Mouse (Mus musculus) T-helper 17 cell (primary cell): ENCODE measurements around the gene Ostm1.

Experiments used
- in situ Hi-C, 2 experiments: fragments of 300-600 bp; cut with MboI, MseI; formaldehyde crosslinking; loops; 1 replicate in 1 of 2; 2 replicates in 1 of 2; pipeline ENCODE4 v1.15.1; 2025; ENCODE audit warnings: high pct_unique_total_duplicates in 2 of 2

The Ostm1 gene

DNA sequence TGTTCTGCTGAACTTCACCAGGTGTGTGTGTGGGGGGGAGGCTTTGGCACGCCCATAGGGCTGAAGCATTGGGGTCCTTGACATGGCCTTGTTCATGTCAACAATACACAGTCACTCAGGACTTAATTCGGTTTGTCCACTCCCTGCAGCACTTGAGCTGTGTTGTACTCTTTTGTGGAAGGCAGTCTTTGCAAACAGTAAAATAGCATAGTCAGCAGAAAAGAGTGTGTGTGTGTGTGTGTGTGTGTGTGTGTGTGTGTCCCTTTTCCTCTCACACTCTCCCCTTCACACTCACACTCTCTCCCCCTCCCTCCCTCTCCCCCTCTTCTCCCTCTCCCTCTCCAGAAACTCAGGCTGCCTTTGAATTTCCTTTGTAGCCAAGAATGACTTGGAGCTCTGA lies 34.7 kb downstream of the Ostm1 start:
- in situ Hi-C loops: loop anchor here in 1 of 2 experiments (10.0 kb wide), 1 partner anchor 313 kb away; no protein-coding TSS in a partner anchor

- in situ Hi-C loops: no loop called here
Measured at GRCm38 (mm10) chr10:42625907-42626306, 42.3 kb downstream of the Ostm1 start.

DNA sequence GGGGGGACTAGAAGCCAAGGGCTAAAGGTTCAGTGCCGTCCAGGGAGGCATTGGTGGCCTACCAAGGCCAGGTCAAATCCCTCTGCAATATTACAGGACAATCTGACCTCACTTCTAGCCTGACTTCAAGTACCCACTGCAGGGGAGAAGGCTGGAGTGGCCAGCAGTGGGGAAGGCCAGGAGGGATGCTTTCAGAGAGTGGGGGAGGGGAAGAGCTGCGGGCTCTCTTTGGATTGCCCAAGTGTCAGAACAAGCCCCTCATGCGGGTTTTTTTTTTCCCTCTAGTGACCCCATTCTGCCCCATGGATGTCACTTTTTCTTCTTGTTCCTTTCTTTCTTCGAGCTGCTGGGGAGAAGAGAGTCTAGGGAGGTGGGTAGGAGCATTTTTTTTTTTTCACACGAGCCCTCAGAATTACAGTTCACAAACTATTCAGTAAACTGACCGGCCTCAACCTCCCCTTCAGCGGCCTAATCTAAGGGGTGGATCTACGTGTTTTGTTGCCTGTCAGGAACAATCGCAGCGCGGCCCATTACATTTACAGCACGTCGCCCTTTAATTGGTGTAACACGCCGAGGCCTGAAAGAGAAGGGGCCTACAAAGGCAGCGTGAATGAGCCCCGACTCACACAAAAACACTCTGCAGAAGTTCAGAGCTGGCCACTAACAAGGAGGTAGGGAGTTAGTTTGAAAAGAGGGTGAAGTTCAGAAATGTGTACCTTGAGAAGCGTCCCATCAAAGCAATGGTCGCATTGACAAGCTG lies 47.2 kb downstream of the Ostm1 start:
- in situ Hi-C loops: loop anchor here in 1 of 2 experiments (5.0 kb wide), 1 partner anchor 58 kb away; no protein-coding TSS in a partner anchor

DNA sequence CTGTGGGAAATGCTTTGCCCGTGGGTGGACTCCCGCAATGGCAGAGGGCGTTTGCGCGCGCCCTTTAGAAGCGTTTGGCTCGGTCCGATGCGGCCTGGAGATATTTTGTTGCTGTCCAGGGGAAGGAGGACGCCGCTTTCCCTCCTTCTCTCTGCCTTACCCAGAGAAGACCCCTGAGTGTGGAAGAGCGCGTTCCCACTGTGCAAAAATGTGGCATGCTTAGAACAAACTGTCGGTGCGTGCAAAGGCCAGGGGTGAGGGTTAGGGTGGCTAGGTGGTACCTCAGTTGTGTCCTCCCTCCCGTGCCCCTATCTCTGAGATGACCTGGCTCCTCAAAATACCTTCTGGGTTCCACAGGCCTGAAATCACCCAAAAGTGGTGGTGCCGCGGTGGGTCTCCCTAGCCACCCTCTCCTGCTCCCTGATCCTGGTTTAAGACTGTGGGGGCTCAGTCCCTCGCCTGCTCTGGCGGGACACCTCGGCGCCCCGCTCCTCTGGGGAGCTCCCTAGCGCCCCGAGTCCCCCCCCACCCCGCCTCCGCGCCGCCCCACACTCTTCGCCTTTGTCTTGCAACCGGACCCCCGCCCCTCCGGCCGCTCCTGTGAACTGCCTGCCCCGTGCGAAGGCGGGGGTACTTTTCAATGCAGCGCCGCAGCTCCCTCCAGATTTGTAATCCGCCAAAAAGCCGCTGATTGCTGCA lies 48.3 kb downstream of the Ostm1 start:
- in situ Hi-C loops: loop anchor here in 1 of 2 experiments (5.0 kb wide), 1 partner anchor 60 kb away; no protein-coding TSS in a partner anchor

GRCm38 (mm10) chr10:42632453-42633360 lies 49.1 kb downstream of the Ostm1 start:
- in situ Hi-C loops: loop anchor here in 1 of 2 experiments (5.0 kb wide), 1 partner anchor 60 kb away; no protein-coding TSS in a partner anchor

GRCm38 (mm10) chr10:42633361-42634121 lies 49.9 kb downstream of the Ostm1 start:
- in situ Hi-C loops: loop anchor here in 1 of 2 experiments (5.0 kb wide), 1 partner anchor 61 kb away; no protein-coding TSS in a partner anchor

DNA sequence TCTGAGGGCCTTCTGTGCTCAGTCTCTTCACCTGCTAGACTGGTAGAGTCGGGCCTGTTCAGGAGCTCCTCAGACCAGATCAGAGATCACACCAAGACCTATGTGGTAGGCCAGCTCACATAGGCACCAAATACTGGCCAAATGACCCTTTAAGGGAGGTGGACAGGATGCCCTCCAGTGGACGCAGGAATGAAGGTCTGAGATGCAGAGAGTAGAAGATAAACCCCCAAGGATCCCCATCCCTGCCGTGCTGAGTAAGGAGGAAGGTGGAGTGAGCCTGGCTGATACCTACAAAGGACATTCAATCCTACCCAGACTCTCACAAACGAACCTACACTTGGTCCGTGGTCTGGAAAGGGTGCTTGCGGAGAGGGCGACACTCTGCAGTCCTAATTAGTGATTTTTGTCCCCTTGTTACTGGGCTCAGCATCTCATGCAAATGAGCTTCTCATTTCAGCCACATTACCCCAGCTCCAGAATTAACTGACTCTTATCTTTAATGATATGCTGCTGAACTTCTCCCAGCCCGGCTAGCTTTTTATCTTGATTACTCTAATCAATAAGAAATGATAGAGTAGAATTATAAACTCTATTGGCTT lies 50.6 kb downstream of the Ostm1 start:
- in situ Hi-C loops: loop anchor here in 1 of 2 experiments (5.0 kb wide), 1 partner anchor 62 kb away; no protein-coding TSS in a partner anchor

DNA sequence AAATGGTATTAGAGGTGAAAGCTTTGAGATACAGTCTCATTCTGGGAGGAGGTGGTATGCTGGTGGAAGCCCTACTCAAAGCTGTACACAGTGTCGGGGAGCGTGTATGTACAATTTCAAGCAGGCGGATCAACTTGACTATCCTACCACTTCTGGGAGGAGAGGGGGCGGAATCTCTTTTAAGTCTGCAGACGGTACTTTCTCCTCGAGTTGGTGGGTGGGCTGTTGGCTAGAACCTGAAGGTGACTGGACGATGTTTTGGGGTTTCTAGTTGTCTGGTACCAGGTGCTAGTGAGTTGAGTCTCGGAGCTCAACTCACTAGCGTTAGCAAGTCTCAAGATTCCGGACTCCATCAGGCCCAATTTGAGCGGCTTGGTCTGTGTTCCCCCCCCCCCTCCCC lies 51.4 kb downstream of the Ostm1 start:
- in situ Hi-C loops: no loop called here

- in situ Hi-C loops: no loop called here
Measured at GRCm38 (mm10) chr10:42635566-42636359, 52.1 kb downstream of the Ostm1 start.

DNA sequence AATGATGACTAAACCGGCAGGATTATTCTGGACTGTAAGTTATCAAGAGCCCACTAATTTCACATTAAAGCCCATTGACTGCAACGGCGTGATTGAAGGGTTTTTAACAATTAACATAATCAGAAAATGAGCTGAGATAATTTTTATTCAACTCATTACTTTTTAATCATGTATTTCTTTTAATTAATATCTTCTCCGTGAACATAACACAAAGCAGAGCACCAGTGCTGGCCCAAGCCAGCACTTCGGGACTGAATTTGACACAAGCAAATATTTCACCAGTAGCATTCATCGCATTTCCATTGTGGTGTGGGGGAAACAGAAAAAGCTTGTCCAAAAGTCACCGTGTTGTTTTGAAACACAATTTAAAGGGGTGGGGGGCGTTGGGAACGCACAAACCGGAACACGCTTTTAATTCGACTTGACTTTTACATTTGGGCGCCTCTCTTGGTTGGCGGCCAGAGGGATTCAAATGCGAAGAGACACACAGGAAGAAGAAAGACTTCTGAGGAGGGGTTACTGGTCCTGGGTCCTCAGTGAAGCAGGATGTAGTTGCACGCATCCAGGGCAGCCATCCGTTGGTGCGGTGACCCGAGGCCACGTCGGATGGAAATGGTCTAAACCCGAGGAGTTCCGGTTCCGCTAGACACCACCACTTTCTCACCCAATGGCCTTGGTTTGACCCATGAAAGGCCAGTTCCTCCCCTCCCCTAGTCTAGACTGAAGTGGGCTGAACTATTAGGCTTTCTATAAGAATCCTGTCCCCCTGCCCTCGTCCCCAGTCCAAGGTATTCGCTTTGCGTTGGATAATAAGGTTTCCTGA lies 52.9 kb downstream of the Ostm1 start:
- in situ Hi-C loops: no loop called here

DNA sequence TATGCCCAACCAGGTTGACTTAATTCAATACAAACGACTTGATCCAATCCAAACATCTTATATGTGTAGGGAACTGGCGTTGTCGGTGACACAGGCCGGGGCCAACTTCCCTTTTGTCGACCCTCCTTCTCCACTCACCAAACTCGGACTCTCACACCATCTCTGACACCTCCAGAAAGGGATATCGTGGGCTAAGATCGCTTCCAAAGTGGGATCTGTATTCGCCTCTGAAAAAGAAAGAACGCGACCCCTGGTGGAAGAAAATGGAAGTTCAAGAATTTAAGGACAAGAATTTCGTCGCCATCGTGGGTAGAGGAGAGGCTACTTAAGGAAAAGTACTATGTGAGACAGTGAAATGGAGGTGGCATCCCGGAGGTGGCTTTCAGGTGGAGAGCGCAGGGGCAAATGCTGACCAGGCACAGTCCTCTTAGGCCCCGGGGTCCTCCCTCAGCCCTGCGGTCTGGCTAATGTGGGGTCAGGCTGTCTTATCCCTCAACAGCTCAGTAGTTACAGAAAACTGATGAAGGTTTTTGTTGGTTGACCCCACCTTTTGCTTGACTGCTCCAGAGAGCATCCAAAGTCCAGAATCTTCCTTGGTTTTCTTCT lies 53.7 kb downstream of the Ostm1 start:
- in situ Hi-C loops: no loop called here

- in situ Hi-C loops: no loop called here
Measured at GRCm38 (mm10) chr10:42639856-42640255, 56.2 kb downstream of the Ostm1 start.

- in situ Hi-C loops: no loop called here
Measured at GRCm38 (mm10) chr10:42643638-42644037, 60.0 kb downstream of the Ostm1 start.

DNA sequence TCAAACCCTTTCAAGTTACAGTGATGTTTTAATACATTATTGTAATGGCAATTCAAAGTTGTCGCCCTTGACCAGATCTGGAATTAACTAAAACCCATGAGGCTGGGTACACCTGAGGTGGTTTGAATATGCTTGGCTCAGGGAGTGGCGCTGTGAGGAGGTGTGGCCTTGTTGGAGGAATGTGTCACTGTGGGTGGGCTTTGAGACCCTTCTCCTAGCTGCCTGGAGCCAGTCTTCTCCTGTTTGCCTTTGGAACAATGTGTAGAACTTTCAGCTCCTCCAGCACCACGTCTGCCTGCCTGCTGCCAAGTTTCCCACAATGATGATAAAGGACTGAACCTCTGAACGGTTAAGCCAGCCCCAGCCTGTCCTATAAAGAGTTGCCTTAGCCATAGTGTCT lies 62.7 kb downstream of the Ostm1 start:
- in situ Hi-C loops: no loop called here

GRCm38 (mm10) chr10:42661916-42662315 lies 78.3 kb downstream of the Ostm1 start:
- in situ Hi-C loops: no loop called here

GRCm38 (mm10) chr10:42669970-42670369 lies 86.3 kb downstream of the Ostm1 start:
- in situ Hi-C loops: loop anchor here in 1 of 2 experiments (10.0 kb wide), 1 partner anchor 1185 kb away; no protein-coding TSS in a partner anchor

DNA sequence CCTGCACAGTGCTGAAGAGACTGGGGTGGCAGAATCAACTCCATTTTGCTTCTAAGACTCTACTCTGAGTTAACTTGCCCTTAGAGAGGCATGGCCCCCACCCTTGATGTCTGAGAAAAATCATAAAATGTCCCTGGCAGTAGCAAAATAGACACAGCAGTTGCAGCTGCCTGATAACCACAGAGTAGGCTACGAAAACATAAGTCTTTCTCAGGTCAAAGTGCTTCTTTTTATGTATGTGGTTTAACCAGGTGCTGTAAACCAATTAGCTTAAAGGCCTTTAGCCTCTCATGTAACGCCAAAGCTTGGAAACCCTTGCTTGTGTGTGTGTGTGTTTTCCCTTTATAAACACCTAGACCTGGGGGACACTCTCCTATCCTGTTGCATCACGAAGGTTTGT lies 89.2 kb downstream of the Ostm1 start:
- in situ Hi-C loops: loop anchor here in 1 of 2 experiments (10.0 kb wide), 1 partner anchor 1188 kb away; no protein-coding TSS in a partner anchor

DNA sequence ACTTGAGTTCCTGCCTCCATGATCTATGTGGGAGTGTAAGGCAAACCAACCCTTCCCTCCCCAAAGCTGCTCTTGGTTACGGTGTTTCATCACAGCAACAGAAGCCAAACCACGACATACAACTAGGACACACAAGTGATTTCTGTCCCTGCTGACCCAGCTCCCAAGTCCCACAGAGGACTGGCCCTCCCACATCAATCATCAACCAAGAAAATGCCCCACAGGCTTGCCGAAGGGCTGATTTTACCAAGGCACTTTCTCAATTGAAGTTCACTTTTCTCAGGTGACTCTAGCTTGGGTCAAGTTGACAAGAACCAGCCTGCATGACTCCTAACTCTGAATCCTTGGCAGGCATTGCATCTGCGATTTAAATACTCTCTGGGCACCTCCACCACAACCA lies 91.9 kb downstream of the Ostm1 start:
- in situ Hi-C loops: loop anchor here in 1 of 2 experiments (10.0 kb wide), 1 partner anchor 1191 kb away; no protein-coding TSS in a partner anchor
